Mouse (Mus musculus): ENCODE results near the gene Pcdh11x. TPM values are rescaled to one million over a fixed set of nuclear protein-coding genes. Genes with fewer than 3 reads are reported as not detected.

Pcdh11x gene
- total and polyA plus RNA-seq, 3 experiments = not detected

GRCm38 (mm10) chrX:120290900-120291280 is 831 bp downstream of the Pcdh11x start:
- no peak overlapping the region for H3K27ac ChIP-seq (ENCODE audit: control insufficient read depth, low read depth, low read length)
- H3K27me3 ChIP-seq (ENCODE audit: control insufficient read depth in 1 of 2, insufficient read depth in 2 of 2, low read length in 2 of 2) = no peaks in the 10 kb centered on the region
- H3K4me3 ChIP-seq (ENCODE audit: control insufficient read depth in 1 of 2, insufficient read depth in 1 of 2, low read depth in 2 of 2, low read length in 2 of 2) = no peak overlapping the region
- no peaks in the 10 kb centered on the region for H3K36me3 ChIP-seq (ENCODE audit: control insufficient read depth in 1 of 2, insufficient read depth in 2 of 2, low read length in 2 of 2)
- H3K9me3 ChIP-seq (replicated peaks; ENCODE audit: insufficient read depth, low read length) = no peaks in the 10 kb centered on the region
- DNase-seq (ENCODE audit: low read depth, low spot score) = no peak
- no peak for TF ChIP-seq MXI1 (IDR thresholded peaks at IDR 0.05; ENCODE audit: low read depth, low read length)
- TF ChIP-seq ZKSCAN1 (IDR thresholded peaks at IDR 0.05; ENCODE audit: low read depth, low read length) = no peak
- no peak for TF ChIP-seq GATA1 (IDR thresholded peaks at IDR 0.05; ENCODE audit: low read depth, low read length)
- no peak for TF ChIP-seq KAT2A (conservative IDR thresholded peaks at IDR 0.05; ENCODE audit: low read depth, low read length)
- no peak for TF ChIP-seq ZMIZ1 (IDR thresholded peaks at IDR 0.05; ENCODE audit: low read depth, low read length)
- no peak for TF ChIP-seq ETS1 (IDR thresholded peaks at IDR 0.05; ENCODE audit: low read depth, low read length)
- TF ChIP-seq MAX (IDR thresholded peaks at IDR 0.05; ENCODE audit: low read length) = no peak
- TF ChIP-seq HCFC1 (IDR thresholded peaks at IDR 0.05; ENCODE audit: low read depth, low read length) = no peak
- H3K79me2 ChIP-seq (ENCODE audit: control insufficient read depth, insufficient read depth, low read length, poor library complexity) = no peaks in the 10 kb centered on the region
- no peak overlapping the region for H3K9ac ChIP-seq (ENCODE audit: control insufficient read depth, low read depth, low read length, poor library complexity, severe bottlenecking)
- peaks cover 0 to 2% of the 10 kb centered on the region in 2 experiments; a peak in 1 of 4 replicates for H3K4me1 ChIP-seq (ENCODE audit: control insufficient read depth in 1 of 2, insufficient read depth in 2 of 2, low read length in 2 of 2)

GRCm38 (mm10) chrX:120291696-120292095 is 1.6 kb downstream of the Pcdh11x start:
- Histone ChIP-seq H3K36me3 (ENCODE audit: control insufficient read depth in 1 of 2, insufficient read depth in 2 of 2, low read length in 2 of 2) (no peaks in the 10 kb centered on the region), H3K27ac (ENCODE audit: control insufficient read depth, low read depth, low read length) (no peak overlapping the region), H3K9ac (ENCODE audit: control insufficient read depth, low read depth, low read length, poor library complexity, severe bottlenecking) (no peak overlapping the region), H3K27me3 (ENCODE audit: control insufficient read depth in 1 of 2, insufficient read depth in 2 of 2, low read length in 2 of 2) (no peaks in the 10 kb centered on the region), H3K4me3 (ENCODE audit: control insufficient read depth in 1 of 2, insufficient read depth in 1 of 2, low read depth in 2 of 2, low read length in 2 of 2) (no peak overlapping the region), H3K4me1 (ENCODE audit: control insufficient read depth in 1 of 2, insufficient read depth in 2 of 2, low read length in 2 of 2) (peaks cover 0 to 2% of the 10 kb centered on the region in 2 experiments; a peak in 1 of 4 replicates), H3K79me2 (ENCODE audit: control insufficient read depth, insufficient read depth, low read length, poor library complexity) (no peaks in the 10 kb centered on the region), H3K9me3 (replicated peaks; ENCODE audit: insufficient read depth, low read length) (no peaks in the 10 kb centered on the region)
- TF ChIP-seq NRF1 (IDR thresholded peaks at IDR 0.05; ENCODE audit: insufficient read depth, low read depth, low read length, poor library complexity, severe bottlenecking) = no peak
- DNase-seq (ENCODE audit: low read depth, low spot score) = no peak

DNA sequence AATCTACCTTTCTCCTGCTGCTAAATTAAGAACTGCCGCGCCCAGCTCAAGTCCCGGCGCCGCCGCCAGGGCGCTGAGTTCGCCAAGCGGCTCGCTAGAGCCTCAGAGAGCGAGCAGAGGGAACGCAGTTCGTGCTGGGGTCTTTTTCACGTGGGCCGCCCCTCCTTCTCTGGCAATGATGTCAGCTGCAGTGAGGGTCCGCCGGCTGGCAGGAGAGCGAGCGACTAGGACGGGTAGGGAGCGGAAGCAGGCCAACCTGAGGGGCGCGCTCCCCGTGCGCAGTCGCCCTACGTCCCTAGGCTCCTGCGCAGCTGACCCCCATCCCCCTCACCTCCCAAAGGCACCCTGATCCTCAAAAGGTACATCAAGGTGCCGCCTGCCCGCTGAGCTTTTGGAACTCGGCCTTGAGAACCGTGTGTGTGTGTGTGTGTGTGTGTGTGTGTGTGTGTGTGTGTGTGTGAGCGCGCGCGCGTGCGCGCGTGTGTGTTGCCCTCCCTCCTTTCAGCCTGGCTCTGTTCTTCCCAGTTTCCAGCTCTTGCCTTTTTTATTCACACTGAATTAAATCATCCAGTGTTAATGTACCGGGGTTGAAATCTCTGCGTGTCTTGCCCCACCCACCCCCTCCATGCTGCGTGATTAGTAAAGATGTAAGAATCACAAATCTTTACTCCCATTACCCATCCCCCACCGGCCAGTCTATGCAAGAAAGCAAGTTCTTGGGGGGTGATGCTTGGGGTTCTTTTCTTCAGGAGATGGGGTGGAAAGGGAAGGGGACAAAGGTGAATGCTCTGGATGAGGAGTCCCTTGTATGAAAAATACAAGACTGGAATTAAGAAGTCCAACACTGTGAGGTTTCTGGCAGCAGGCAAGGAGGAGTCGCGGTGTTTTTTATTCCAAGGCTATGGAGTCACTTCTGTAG is 3.0 kb downstream of the Pcdh11x start:
- H3K9ac ChIP-seq (ENCODE audit: control insufficient read depth, low read depth, low read length, poor library complexity, severe bottlenecking) = no peak overlapping the region
- H3K79me2 ChIP-seq (ENCODE audit: control insufficient read depth, insufficient read depth, low read length, poor library complexity) = no peaks in the 10 kb centered on the region
- H3K27me3 ChIP-seq (ENCODE audit: control insufficient read depth in 1 of 2, insufficient read depth in 2 of 2, low read length in 2 of 2) = no peaks in the 10 kb centered on the region
- no peaks in the 10 kb centered on the region for H3K4me1 ChIP-seq (ENCODE audit: control insufficient read depth in 1 of 2, insufficient read depth in 2 of 2, low read length in 2 of 2)
- TF ChIP-seq ETS1 (IDR thresholded peaks at IDR 0.05; ENCODE audit: low read depth, low read length) = no peak
- TF ChIP-seq CHD2 (IDR thresholded peaks at IDR 0.05; ENCODE audit: low read length) = no peak
- no peak for TF ChIP-seq MAFK (IDR thresholded peaks at IDR 0.05; ENCODE audit: borderline replicate concordance, low read depth, low read length)
- no peak for TF ChIP-seq USF2 (IDR thresholded peaks at IDR 0.05; ENCODE audit: borderline replicate concordance in 1 of 2, insufficient read depth in 1 of 2, low read depth in 1 of 2, low read length in 2 of 2)
- no peak for TF ChIP-seq ZKSCAN1 (IDR thresholded peaks at IDR 0.05; ENCODE audit: low read depth, low read length)
- no peak for TF ChIP-seq TAL1 (IDR thresholded peaks at IDR 0.05; ENCODE audit: low read length)
- no peak for TF ChIP-seq POLR2AphosphoS2 (IDR thresholded peaks at IDR 0.05; ENCODE audit: low read length)
- TF ChIP-seq ZMIZ1 (IDR thresholded peaks at IDR 0.05; ENCODE audit: low read depth, low read length) = no peak
- TF ChIP-seq ELF1 (IDR thresholded peaks at IDR 0.05; ENCODE audit: low read depth, low read length) = no peak
- no peak for TF ChIP-seq MAZ (IDR thresholded peaks at IDR 0.05; ENCODE audit: low read depth, low read length)
- TF ChIP-seq MYB (IDR thresholded peaks at IDR 0.05; ENCODE audit: low read depth, low read length) = no peak
- TF ChIP-seq JUND (IDR thresholded peaks at IDR 0.05; ENCODE audit: low read depth, low read length) = no peak
- no peak for TF ChIP-seq MXI1 (IDR thresholded peaks at IDR 0.05; ENCODE audit: low read depth, low read length)
- no peaks in the 10 kb centered on the region for H3K36me3 ChIP-seq (ENCODE audit: control insufficient read depth in 1 of 2, insufficient read depth in 2 of 2, low read length in 2 of 2)
- no peak overlapping the region for H3K4me3 ChIP-seq (ENCODE audit: control insufficient read depth in 1 of 2, insufficient read depth in 1 of 2, low read depth in 2 of 2, low read length in 2 of 2)
- H3K9me3 ChIP-seq (replicated peaks; ENCODE audit: insufficient read depth, low read length) = no peaks in the 10 kb centered on the region
- no peak overlapping the region for H3K27ac ChIP-seq (ENCODE audit: control insufficient read depth, low read depth, low read length)
- no peak for DNase-seq (ENCODE audit: low read depth, low spot score)
